9 mouse cellular contexts compared by ENCODE assay signal in the genomic region with DNA sequence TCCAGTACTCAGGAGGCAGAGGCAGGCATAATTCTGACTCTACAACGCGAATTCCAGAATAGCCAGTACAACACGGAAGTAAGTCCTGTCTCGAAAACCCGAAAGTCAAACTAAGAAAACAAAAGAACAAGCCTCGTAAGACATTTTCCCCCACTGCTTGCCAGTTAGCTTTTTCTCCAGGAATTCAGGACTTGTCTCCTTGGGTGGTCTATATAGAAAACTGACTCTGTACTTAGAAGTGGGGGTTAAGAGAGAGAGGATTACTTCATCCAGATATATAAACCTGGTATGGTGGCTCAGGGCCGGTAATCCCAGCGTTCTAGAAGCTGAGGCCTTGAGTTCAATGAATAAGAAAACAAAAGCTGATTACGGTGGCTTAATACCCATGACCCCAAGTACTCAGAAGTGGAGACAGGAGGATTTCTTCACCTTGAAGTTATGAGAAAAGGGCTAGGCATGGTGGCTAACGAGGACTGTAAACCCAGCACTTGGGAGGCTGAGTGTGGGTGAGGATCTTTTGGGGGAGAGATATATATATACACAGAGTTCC. TPM values are rescaled to one million over a fixed set of nuclear protein-coding genes. Genes with fewer than 3 reads are reported as not detected.
DNase-seq lines count a peak whose midpoint lies in the region; ATAC-seq and TF ChIP-seq lines count a peak whose summit lies in the region.
"Had no signal": no experiment of that assay in that cellular context is flagged by ENCODE, and none has a peak within 500 bp of the region (broad histone marks: within the 10 kb centered on the region; RNA-seq: fewer than 3 reads in every experiment).

No protein-coding gene starts in this region.

- H3K4me3 ChIP-seq in cerebellum, adult 2 months (replicated peaks; ENCODE audit: insufficient read depth, low read depth, low read length) = peak overlapping the region; percentile 83
- H3K4me3 ChIP-seq in testis, adult 2 months (ENCODE audit: control insufficient read depth, low read depth, low read length) = peak overlapping the region; percentile 95
- peak overlapping the region; percentile 73 for H3K4me3 ChIP-seq in liver, embryonic 13.5 days (replicated peaks)
- peak overlapping the region; percentile 69 for H3K4me3 ChIP-seq in stomach, embryonic 16.5 days (replicated peaks; ENCODE audit: low read length)

- H3K36me3 ChIP-seq in testis, adult 2 months (ENCODE audit: control insufficient read depth, insufficient read depth, low read length) = no peaks in the 10 kb centered on the region
- H3K36me3 ChIP-seq in liver, embryonic 13.5 days = no peaks in the 10 kb centered on the region
- H3K36me3 ChIP-seq in stomach, embryonic 16.5 days (ENCODE audit: control insufficient read depth, insufficient read depth, low read length) = no peaks in the 10 kb centered on the region

- DNase-seq in cerebellum, adult 2 months = no peak
- no peak for DNase-seq in cerebellum, adult 11-12 months
- no peak for DNase-seq in testis, postnatal 14 days (ENCODE audit: low spot score)
- DNase-seq in liver, embryonic 13.5 days = no peak
- no peak for DNase-seq in thymus, postnatal 0 days (ENCODE audit: low spot score)
- no peak for DNase-seq in cerebellum, adult 11 months

- no peak for ATAC-seq in liver, embryonic 13.5 days (ENCODE audit: low read depth)
- no peak for ATAC-seq in stomach, embryonic 16.5 days (ENCODE audit: insufficient read depth, low FRiP score)

- peak overlapping the region; percentile 83 for H3K4me2 ChIP-seq in liver, embryonic 13.5 days
- peak overlapping the region; percentile 45 for H3K4me2 ChIP-seq in stomach, embryonic 16.5 days (ENCODE audit: low read depth, low read length)

- no peaks in the 10 kb centered on the region for H3K9me3 ChIP-seq in liver, embryonic 13.5 days (replicated peaks)
- no peaks in the 10 kb centered on the region for H3K9me3 ChIP-seq in stomach, embryonic 16.5 days (replicated peaks; ENCODE audit: control insufficient read depth, low read length)

- WGBS in cerebellum, adult 2 months = 43% methylated on average over 10 of the region's 10 CpGs
- WGBS in liver, embryonic 13.5 days (ENCODE audit: insufficient replicate concordance) = 34% methylated on average over 10 of the region's 10 CpGs
- WGBS in stomach, embryonic 16.5 days = 29% methylated on average over 10 of the region's 10 CpGs

- TF ChIP-seq CTCF in cerebellum, adult 2 months (IDR thresholded peaks at IDR 0.05; ENCODE audit: borderline replicate concordance, insufficient read depth, low read depth, low read length) = no peak
- no peak for TF ChIP-seq CTCF in testis, adult 2 months (IDR thresholded peaks at IDR 0.05; ENCODE audit: control insufficient read depth, insufficient read depth, insufficient replicate concordance, low read depth, low read length)

- H3K27me3 ChIP-seq in cerebellum, adult 2 months (ENCODE audit: control insufficient read depth, insufficient read depth, low read length) = no peaks in the 10 kb centered on the region
- no peaks in the 10 kb centered on the region for H3K27me3 ChIP-seq in testis, adult 2 months (ENCODE audit: control insufficient read depth, insufficient read depth, low read length)
- no peaks in the 10 kb centered on the region for H3K27me3 ChIP-seq in liver, embryonic 13.5 days
- H3K27me3 ChIP-seq in stomach, embryonic 16.5 days (ENCODE audit: control insufficient read depth, insufficient read depth, low read length) = no peaks in the 10 kb centered on the region

- no peak for TF ChIP-seq POLR2A in cerebellum, adult 2 months (IDR thresholded peaks at IDR 0.05; ENCODE audit: borderline replicate concordance, insufficient read depth, low read length)
- TF ChIP-seq POLR2A in testis, adult 2 months (IDR thresholded peaks at IDR 0.05; ENCODE audit: control insufficient read depth, low read depth, low read length) = no peak

- peak overlapping the region; percentile 78 for H3K9ac ChIP-seq in liver, embryonic 13.5 days
- H3K9ac ChIP-seq in stomach, embryonic 16.5 days (ENCODE audit: low read length) = peak overlapping the region; percentile 82

- peaks cover 3% of the 10 kb centered on the region for H3K4me1 ChIP-seq in cerebellum, adult 2 months (ENCODE audit: control insufficient read depth, insufficient read depth, low read length)
- H3K4me1 ChIP-seq in testis, adult 2 months (ENCODE audit: control insufficient read depth, insufficient read depth, low read length) = peaks cover 11% of the 10 kb centered on the region
- H3K4me1 ChIP-seq in liver, embryonic 13.5 days (replicated peaks) = peaks cover 20% of the 10 kb centered on the region
- H3K4me1 ChIP-seq in stomach, embryonic 16.5 days (ENCODE audit: control insufficient read depth, insufficient read depth, low read length) = peaks cover 8% of the 10 kb centered on the region; the same call in 1 of the 2 replicates

- H3K27ac ChIP-seq in cerebellum, adult 2 months (ENCODE audit: insufficient read depth, low read length) = peak overlapping the region; percentile 68
- H3K27ac ChIP-seq in testis, adult 2 months (ENCODE audit: control insufficient read depth, insufficient read depth, low read depth, low read length) = peak overlapping the region; percentile 83
- H3K27ac ChIP-seq in liver, embryonic 13.5 days = peak overlapping the region; percentile 59
- H3K27ac ChIP-seq in stomach, embryonic 16.5 days (ENCODE audit: low read length) = peak overlapping the region; percentile 92

RNA-seq across cellular contexts. Expression of gene Isoc2b, which starts 3.4 kb away (rescaled TPM):
- polyA plus RNA-seq in cerebellum, adult 2 months (2012; rRNA removed) = 11.1 and 13.6 TPM in 2 replicates
- polyA plus RNA-seq in testis, adult 2 months (2012; rRNA removed) = 4.9 and 6.5 TPM in 2 replicates
- polyA plus RNA-seq in liver, embryonic 13.5 days (2015; fragmentation: Nextera tagmentation; extraction: Ambion mirVana) = 3.1 and 3.8 TPM in 2 replicates
- 16.7 and 17.6 TPM in 2 replicates for polyA plus RNA-seq in stomach, embryonic 16.5 days (2015; fragmentation: Nextera tagmentation; extraction: Ambion mirVana)
- 19.9 and 22.0 TPM in 2 replicates for polyA plus RNA-seq in thymus, postnatal 0 days (2015; fragmentation: Nextera tagmentation; extraction: Ambion mirVana)

RNA-seq across cellular contexts. Expression of gene Isoc2a, which starts 10.2 kb away (rescaled TPM):
- polyA plus RNA-seq in cerebellum, adult 2 months (2012; rRNA removed) = 17.4 and 17.7 TPM in 2 replicates
- polyA plus RNA-seq in testis, adult 2 months (2012; rRNA removed) = 20.2 and 20.9 TPM in 2 replicates
- 0.45 and 0.52 TPM in 2 replicates for polyA plus RNA-seq in liver, embryonic 13.5 days (2015; fragmentation: Nextera tagmentation; extraction: Ambion mirVana)
- polyA plus RNA-seq in stomach, embryonic 16.5 days (2015; fragmentation: Nextera tagmentation; extraction: Ambion mirVana) = 1.1 and 1.5 TPM in 2 replicates
- polyA plus RNA-seq in thymus, postnatal 0 days (2015; fragmentation: Nextera tagmentation; extraction: Ambion mirVana) = 0.72 and 0.81 TPM in 2 replicates

RNA-seq across cellular contexts. Expression of gene Shisa7, which starts 22.2 kb away (rescaled TPM):
- 21.0 and 22.7 TPM in 2 replicates for polyA plus RNA-seq in cerebellum, adult 2 months (2012; rRNA removed)
- 21.8 and 24.8 TPM in 2 replicates for polyA plus RNA-seq in testis, adult 2 months (2012; rRNA removed)
- not detected in 2 replicates for polyA plus RNA-seq in liver, embryonic 13.5 days (2015; fragmentation: Nextera tagmentation; extraction: Ambion mirVana)
- 0.26 and 0.49 TPM in 2 replicates for polyA plus RNA-seq in stomach, embryonic 16.5 days (2015; fragmentation: Nextera tagmentation; extraction: Ambion mirVana)
- polyA plus RNA-seq in thymus, postnatal 0 days (2015; fragmentation: Nextera tagmentation; extraction: Ambion mirVana) = not detected in 2 replicates

RNA-seq across cellular contexts. Expression of gene Gm36210, which starts 39.6 kb away (rescaled TPM):
- polyA plus RNA-seq in cerebellum, adult 2 months (2012; rRNA removed) = 0.59 and 0.61 TPM in 2 replicates
- polyA plus RNA-seq in testis, adult 2 months (2012; rRNA removed) = 0.65 and 0.79 TPM in 2 replicates
- 0.07 TPM in 1 of 2 replicates, not detected in the other for polyA plus RNA-seq in liver, embryonic 13.5 days (2015; fragmentation: Nextera tagmentation; extraction: Ambion mirVana)
- 0.10 TPM in 1 of 2 replicates, not detected in the other for polyA plus RNA-seq in stomach, embryonic 16.5 days (2015; fragmentation: Nextera tagmentation; extraction: Ambion mirVana)
- polyA plus RNA-seq in thymus, postnatal 0 days (2015; fragmentation: Nextera tagmentation; extraction: Ambion mirVana) = 0.10 TPM in 2 replicates
- polyA plus RNA-seq: gonadal fat pad, adult 2 months had no signal

RNA-seq across cellular contexts. Expression of gene Zfp628, which starts 48.3 kb away (rescaled TPM):
- polyA plus RNA-seq in cerebellum, adult 2 months (2012; rRNA removed) = 9.8 and 10.4 TPM in 2 replicates
- polyA plus RNA-seq in testis, adult 2 months (2012; rRNA removed) = 8.8 and 10.5 TPM in 2 replicates
- 1.4 and 1.6 TPM in 2 replicates for polyA plus RNA-seq in liver, embryonic 13.5 days (2015; fragmentation: Nextera tagmentation; extraction: Ambion mirVana)
- 2.1 and 2.3 TPM in 2 replicates for polyA plus RNA-seq in stomach, embryonic 16.5 days (2015; fragmentation: Nextera tagmentation; extraction: Ambion mirVana)
- polyA plus RNA-seq in thymus, postnatal 0 days (2015; fragmentation: Nextera tagmentation; extraction: Ambion mirVana) = 2.7 and 3.1 TPM in 2 replicates

Comparison
In these comparisons a context has a peak if more than half of its experiments do, and no peak if none do; other contexts are left out.
1. RNA of gene Shisa7, which starts 22.2 kb away (polyA plus RNA-seq): 21.8 to 24.8 TPM in testis, adult 2 months and 21.0 to 22.7 TPM in cerebellum, adult 2 months; 0.26 to 0.49 TPM in stomach, embryonic 16.5 days, not detected in liver, embryonic 13.5 days and not detected in thymus, postnatal 0 days; every median in the first group is over 10 times any median in the second.
2. Peak in every context shown above with its lines, with median percentiles within 50 percentile points of each other: H3K27ac ChIP-seq and H3K4me3 ChIP-seq.